Mouse (Mus musculus) neutrophil, adult 65 days (primary cell): ENCODE results near the gene Dync2li1. TPM values are rescaled to one million over a fixed set of nuclear protein-coding genes. Genes with fewer than 3 reads are reported as not detected.

Experiments used
- total RNA-seq: library from RNA; stranded (reverse); gene quantifications from 2 replicates; pipeline ENCODE4 v1.2.4, GENCODE M21; 2023

Gene Dync2li1
- 0.88 and 1.0 TPM in 2 replicates for total RNA-seq

GRCm38 (mm10) chr17:84626276-84626856, at the start of gene Dync2li1:
Gene Dync2li1 (plus strand): TSS chr17:84626496.

GRCm38 (mm10) chr17:84675951-84676366, 49.7 kb downstream of the Dync2li1 start, which contains the start of gene Abcg8:
Gene Abcg8 (plus strand): TSS chr17:84676302.

GRCm38 (mm10) chr17:84682734-84683717, 56.7 kb downstream of the Dync2li1 start, which contains the start of gene Abcg5:
Gene Abcg5 (minus strand): TSS chr17:84683011.

Other genes with a start within 250 kb of the Dync2li1 start
- 9.1 and 23.0 TPM in 2 replicates for gene Thada, start 160.3 kb upstream of the Dync2li1 start, total RNA-seq
- gene Plekhh2, start 114.6 kb upstream of the Dync2li1 start, total RNA-seq = not detected in 2 replicates
- gene Abcg8, start 49.8 kb downstream of the Dync2li1 start, total RNA-seq = not detected in 2 replicates
- not detected in 2 replicates for gene Abcg5, start 56.5 kb downstream of the Dync2li1 start, total RNA-seq
- 12.1 and 13.5 TPM in 2 replicates for gene Lrpprc, start 164.3 kb downstream of the Dync2li1 start, total RNA-seq